Mouse (Mus musculus) spleen, postnatal 14 days (tissue): Measurements from ENCODE around the gene Mrm3.

ENCODE experiments used
- DNase-seq, 2 experiments: peaks; one replicate each; pipeline ENCODE4 v3.0.0; 2021 to 2022; ENCODE audit warnings: low spot score in 2 of 2

Gene Mrm3

DNA sequence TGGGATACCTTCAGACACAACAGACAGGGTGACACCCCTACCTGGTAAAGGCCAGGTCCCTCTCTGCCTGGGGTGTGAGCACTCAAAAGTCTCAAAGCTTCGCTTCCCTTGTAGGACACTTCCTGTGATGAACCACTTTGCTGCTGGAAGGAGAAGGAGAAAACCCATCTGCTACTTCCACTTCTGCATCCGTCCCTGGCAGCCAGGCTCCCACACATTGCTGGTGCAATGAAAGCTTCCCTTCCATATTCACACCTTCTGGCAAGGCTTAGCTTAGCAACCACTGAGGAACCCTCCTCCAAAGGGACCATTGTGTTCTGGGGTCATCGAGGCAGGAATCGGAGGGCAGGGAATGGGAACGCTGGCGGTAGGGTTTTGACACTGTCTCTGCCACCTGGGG, 45.1 kb downstream of the Mrm3 start:
- DNase-seq = no peak

DNA sequence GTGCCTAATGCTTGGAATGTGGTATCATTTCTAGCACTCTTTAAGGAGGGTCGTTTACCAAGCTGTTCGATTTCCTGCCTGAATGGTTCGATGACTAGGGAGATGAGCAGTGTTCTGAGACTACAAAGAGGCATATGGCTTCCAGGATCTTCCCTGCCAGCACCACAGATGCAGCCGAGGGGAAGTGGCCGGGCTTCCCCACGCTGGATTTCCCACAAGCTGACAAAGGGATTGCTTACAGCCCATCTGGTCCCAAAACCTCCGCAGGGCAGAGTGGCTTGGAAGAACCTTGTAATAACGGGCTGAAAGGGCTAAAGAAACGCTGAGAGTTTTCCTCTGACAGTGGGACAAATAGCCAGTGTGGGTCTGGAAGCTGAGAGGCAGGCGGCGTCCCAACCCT, 46.9 kb downstream of the Mrm3 start:
- DNase-seq = no peak

DNA sequence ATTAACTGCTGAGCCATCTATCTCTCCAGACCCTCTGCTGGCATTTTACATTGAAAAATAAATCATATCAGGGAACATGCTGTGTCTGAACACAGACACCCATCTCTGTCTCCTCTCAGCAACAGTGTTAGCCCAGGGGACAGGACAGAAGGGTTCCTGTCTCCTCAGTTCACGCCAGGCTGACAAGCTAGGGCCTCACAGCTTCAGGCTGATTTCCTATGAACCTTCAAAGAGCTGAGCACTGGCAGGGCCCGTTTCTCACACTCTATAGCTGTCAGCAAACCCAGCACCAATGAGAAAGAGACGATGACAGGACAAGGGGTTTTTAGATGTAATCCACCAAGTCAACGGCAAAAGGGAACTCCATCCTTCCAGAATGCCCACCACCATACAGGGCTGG, 48.4 kb downstream of the Mrm3 start:
- no peak for DNase-seq

DNA sequence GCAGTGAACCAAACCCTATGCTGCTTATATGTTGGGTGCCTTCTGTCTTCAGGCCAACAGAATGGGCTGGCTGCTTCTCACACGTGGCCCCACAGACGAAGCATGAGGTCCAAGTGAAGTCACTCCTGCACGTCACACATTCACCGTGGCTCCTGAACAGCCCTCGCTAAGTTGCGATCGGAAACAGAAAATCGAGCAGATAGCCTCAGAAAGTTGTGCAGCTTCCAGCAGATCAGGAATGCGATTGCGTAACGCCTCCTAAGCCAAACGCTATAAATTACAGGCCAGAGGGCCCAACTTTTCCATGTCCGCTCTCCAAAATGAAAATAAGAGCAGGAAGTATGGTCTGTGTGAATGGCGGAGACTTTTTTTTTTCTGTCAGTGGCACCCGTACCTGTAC, 48.9 kb downstream of the Mrm3 start:
- no peak for DNase-seq

DNA sequence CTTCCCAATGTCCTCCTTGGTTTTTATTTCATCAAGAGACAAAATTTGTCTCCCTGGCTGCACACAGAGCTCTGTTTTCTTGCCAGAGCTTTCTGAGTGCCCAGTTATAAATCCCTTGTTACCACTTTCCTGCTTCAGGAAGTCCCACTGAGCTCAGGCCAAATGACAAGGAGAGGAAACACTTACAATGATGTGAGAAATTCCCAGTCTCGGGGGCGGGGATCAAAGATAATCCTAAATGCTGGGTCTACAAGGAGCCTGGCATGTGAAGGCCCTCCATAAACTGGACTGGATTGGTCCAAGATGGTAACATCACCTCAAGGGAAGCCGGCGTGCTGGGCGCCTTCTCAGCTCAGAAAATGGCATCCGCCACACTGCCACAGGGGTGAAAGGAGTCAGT, 49.3 kb downstream of the Mrm3 start:
- DNase-seq = no peak

DNA sequence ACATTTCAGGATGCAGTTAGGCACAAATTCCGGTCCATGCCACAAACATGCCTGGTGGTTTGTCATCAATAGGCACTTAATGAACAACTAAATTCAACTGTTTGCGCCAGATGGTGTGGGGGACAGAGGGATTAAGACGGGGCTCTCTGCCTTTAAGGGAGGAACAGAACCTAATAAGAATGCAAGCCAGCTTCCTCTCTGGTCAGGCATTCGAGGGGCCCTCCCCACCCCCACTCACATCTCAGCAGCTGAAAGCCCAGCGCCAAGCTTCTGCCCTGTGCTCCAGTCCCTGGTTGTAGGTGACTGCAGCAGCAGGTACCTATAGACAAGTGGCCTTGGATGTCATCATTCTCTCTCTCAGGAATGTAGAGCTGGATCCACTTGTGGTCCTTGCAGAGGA, 50.6 kb downstream of the Mrm3 start:
- no peak for DNase-seq

DNA sequence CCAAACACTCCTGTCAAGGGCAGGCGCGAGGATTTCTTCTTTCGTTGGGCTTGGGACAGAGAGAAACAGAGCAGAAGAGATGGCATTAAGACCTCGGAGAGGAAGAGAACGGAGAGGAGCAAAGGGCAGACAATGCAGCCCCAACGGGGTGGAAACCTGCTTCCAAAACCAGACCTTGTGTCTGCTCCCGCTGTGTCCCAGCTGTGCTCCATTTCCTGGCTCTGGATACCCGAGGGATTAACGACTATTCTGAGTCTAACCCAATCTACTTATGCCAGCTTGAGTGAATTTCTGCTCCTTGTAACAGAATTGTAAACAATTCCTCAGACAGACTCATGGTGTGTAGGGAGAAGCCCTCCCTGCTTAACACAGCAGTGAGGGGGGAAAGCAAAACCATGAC, 51.3 kb downstream of the Mrm3 start:
- DNase-seq = no peak

DNA sequence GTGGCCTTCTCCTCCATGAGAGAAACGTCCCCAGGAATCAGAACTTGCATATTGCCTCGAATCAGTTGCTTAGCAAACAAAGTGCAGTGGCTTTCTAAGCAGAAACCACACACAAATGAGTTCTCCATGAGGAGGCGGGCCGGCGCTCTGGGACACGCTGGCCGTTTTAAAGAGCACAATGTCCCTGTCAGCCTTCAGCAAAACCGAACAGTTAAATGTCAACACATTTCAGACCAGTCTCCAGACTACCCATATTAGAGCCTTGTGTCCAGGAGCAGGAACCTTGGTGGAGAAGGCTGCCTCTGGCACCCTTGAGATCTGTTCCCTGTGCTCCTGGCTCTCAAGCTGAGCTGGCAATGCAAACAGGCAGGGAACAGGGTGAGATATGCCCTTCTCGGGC, 53.7 kb downstream of the Mrm3 start:
- DNase-seq = no peak

DNA sequence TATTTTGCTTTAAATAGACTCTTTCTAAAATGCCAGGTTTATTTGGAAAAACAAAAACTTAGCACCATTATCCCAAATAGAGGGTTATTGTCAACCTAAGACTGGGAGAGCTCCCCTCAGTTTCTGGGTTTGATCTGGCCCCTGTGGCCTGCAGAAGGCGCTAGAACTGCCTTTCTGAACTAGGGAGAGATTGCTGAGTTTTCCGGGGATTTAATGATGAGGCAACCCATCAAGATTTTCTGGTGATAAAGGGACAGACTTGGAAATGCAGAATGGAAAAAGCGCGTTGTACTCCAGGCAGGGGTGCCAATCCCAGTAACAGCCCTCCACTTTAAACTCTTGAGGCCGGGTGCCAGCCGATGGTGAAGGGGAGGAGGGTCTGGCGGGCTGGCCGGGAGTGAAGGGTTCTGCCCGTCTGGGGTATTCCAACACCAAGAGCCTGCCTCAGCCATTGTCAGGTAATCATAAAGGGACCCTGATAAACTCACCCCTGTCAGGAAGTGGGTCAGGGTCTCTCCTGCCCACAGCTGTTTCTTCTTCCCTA, 55.0 kb downstream of the Mrm3 start:
- no peak for DNase-seq
